Mouse (Mus musculus): ENCODE data around the gene Slc12a5.
A peak's percentile ranks its signal among the peaks of the same experiment; 100 is the strongest.

Slc12a5 gene

GRCm38 (mm10) chr2:164960716-164961441, at the start of gene Slc12a5:
Gene Slc12a5, plus strand, starts transcription at chr2:164960802.
- peak; percentile 61 for DNase-seq

GRCm38 (mm10) chr2:164911086-164912048, 49.2 kb upstream of the Slc12a5 start, which contains the start of gene Zfp335:
Gene Zfp335, minus strand, starts transcription at chr2:164911757.
- peak; percentile 93 for DNase-seq

- no peak for DNase-seq
These were observed 48.5 kb upstream of the Slc12a5 start for GRCm38 (mm10) chr2:164912151-164912550.

- DNase-seq = no peak
These were observed 47.7 kb upstream of the Slc12a5 start for GRCm38 (mm10) chr2:164912749-164913427.

GRCm38 (mm10) chr2:164913428-164913786, 47.2 kb upstream of the Slc12a5 start:
- peak; percentile 92 for DNase-seq

GRCm38 (mm10) chr2:164916820-164917219, 43.8 kb upstream of the Slc12a5 start:
- no peak for DNase-seq

GRCm38 (mm10) chr2:164917371-164917770, 43.2 kb upstream of the Slc12a5 start:
- no peak for DNase-seq

- DNase-seq = peak; percentile 77
These were observed 42.3 kb upstream of the Slc12a5 start for GRCm38 (mm10) chr2:164918325-164918724.

- no peak for DNase-seq
These were observed 38.6 kb upstream of the Slc12a5 start for GRCm38 (mm10) chr2:164921984-164922383.

GRCm38 (mm10) chr2:164923291-164923690, 37.3 kb upstream of the Slc12a5 start:
- no peak for DNase-seq

- DNase-seq = peak; percentile 91
These were observed 36.3 kb upstream of the Slc12a5 start for GRCm38 (mm10) chr2:164924100-164924857.

- no peak for DNase-seq
These were observed 29.7 kb upstream of the Slc12a5 start for GRCm38 (mm10) chr2:164930706-164931581.

GRCm38 (mm10) chr2:164933534-164933933, 27.1 kb upstream of the Slc12a5 start:
- DNase-seq = no peak

GRCm38 (mm10) chr2:164935991-164936390, 24.6 kb upstream of the Slc12a5 start:
- DNase-seq = no peak

GRCm38 (mm10) chr2:164938146-164939091, 22.2 kb upstream of the Slc12a5 start:
- DNase-seq = peak; percentile 74

GRCm38 (mm10) chr2:164939106-164939505, 21.5 kb upstream of the Slc12a5 start:
- DNase-seq = no peak

GRCm38 (mm10) chr2:164940140-164940830, 20.3 kb upstream of the Slc12a5 start, which contains the start of gene Mmp9:
Gene Mmp9, plus strand, starts transcription at chr2:164940780.
- DNase-seq = no peak

GRCm38 (mm10) chr2:164942692-164943290, 17.8 kb upstream of the Slc12a5 start:
- DNase-seq = peak; percentile 59

GRCm38 (mm10) chr2:164947506-164947905, 13.1 kb upstream of the Slc12a5 start:
- no peak for DNase-seq
